Mouse (Mus musculus) stomach, postnatal 0 days (tissue): ENCODE measurements around the gene Sipa1l1. TPM values are rescaled to one million over a fixed set of nuclear protein-coding genes. Genes with fewer than 3 reads are reported as not detected.
A peak's percentile ranks its signal among the peaks of the same experiment; 100 is the strongest.

Experiments used
- ATAC-seq: fragments of 200-750 bp; cut with Nextera tagmentation; 2 replicates; pipeline ENCODE4 v1.8.0; 2017; ENCODE audit not compliant: low FRiP score, low TSS enrichment
- DNase-seq: peaks from one replicate; pipeline ENCODE4 v3.0.0-alpha.2; 2016; ENCODE audit warnings: low spot score
- H3K27ac ChIP-seq: fragments of 300-500 bp; sonication (generic); replicated peaks from 2 replicates; pipeline ENCODE4 v1.5.1; 2014; ENCODE audit warnings: mild to moderate bottlenecking, control low read depth
- H3K27me3 ChIP-seq: fragments of 300-500 bp; sonication (generic); 2 replicates; pipeline ENCODE4 v1.6.1; 2014; ENCODE audit warnings: low read length; ENCODE audit not compliant: control insufficient read depth, insufficient read depth
- H3K36me3 ChIP-seq: fragments of 300-500 bp; sonication (generic); 2 replicates; pipeline ENCODE4 v1.6.1; 2014; ENCODE audit warnings: low read length, mixed read lengths; ENCODE audit not compliant: control insufficient read depth, insufficient read depth
- H3K4me1 ChIP-seq: fragments of 300-500 bp; sonication (generic); replicated peaks from 2 replicates; pipeline ENCODE4 v1.6.1; 2014; ENCODE audit warnings: antibody characterized with exemption; ENCODE audit not compliant: control insufficient read depth, insufficient read depth
- H3K4me2 ChIP-seq: fragments of 300-500 bp; sonication (generic); replicated peaks from 2 replicates; pipeline ENCODE4 v1.6.1; 2014; ENCODE audit warnings: low read depth, mild to moderate bottlenecking, control low read depth, moderate library complexity
- H3K4me3 ChIP-seq: fragments of 300-500 bp; sonication (generic); 2 replicates; pipeline ENCODE4 v1.5.1; 2014; ENCODE audit warnings: low read depth, low read length, control low read depth
- H3K9ac ChIP-seq: fragments of 300-500 bp; sonication (generic); 2 replicates; pipeline ENCODE4 v1.6.1; 2014; ENCODE audit warnings: mild to moderate bottlenecking, low read length, control low read depth, mixed read lengths
- H3K9me3 ChIP-seq: fragments of 300-500 bp; sonication (generic); 2 replicates; pipeline ENCODE4 v1.6.1; 2016; ENCODE audit warnings: low read length; ENCODE audit not compliant: control insufficient read depth
- CTCF ChIP-seq: IDR thresholded peaks from 2 replicates; pipeline ENCODE4 v1.5.1; 2016; ENCODE audit warnings: antibody characterized with exemption, low read depth, mild to moderate bottlenecking, moderate library complexity
- EP300 ChIP-seq: optimal IDR thresholded peaks from 2 replicates; pipeline ENCODE3; 2016; ENCODE audit warnings: antibody characterized with exemption
- WGBS: fragments of 180-500 bp; shearing (Covaris S2); extraction: QIAGEN DNeasy Blood & Tissue Kit; methylation state at CpG from one replicate; pipeline ENCODE4 v1.1.7; 2014; 5-methylcytosine and 5-hydroxymethylcytosine counted together
- polyA plus RNA-seq: library from polyadenylated mRNA; unstranded; fragments of >200 nt; fragmentation: Nextera tagmentation; extraction: Ambion mirVana; gene quantifications from 2 replicates; pipeline ENCODE4 v1.2.1, GENCODE M21; 2015

Sipa1l1 gene
- polyA plus RNA-seq, 1 experiment from 2014 or later, result 9.2 TPM

- Histone ChIP-seq H3K36me3 (no peaks in the 10 kb centered on the region; the same call in 1 of the 2 replicates), H3K9me3 (no peaks in the 10 kb centered on the region), H3K4me1 (0 out of 2 replicates have a peak, but pooled peaks cover 3% of the 10 kb centered on the region), H3K4me2 (no peak overlapping the region), H3K27me3 (no peaks in the 10 kb centered on the region), H3K4me3 (no peak overlapping the region), H3K27ac (peak overlapping the region; percentile 26; the same call in 1 of the 2 replicates), H3K9ac (no peak overlapping the region)
- TF ChIP-seq CTCF, result no peak
- no peak for TF ChIP-seq EP300
- DNase-seq (no peak), ATAC-seq (no peak)
- WGBS, result 49% methylated on average over 5 of the region's 5 CpGs
These were observed 238.6 kb downstream of the Sipa1l1 start for GRCm38 (mm10) chr12:82407531-82408255.

GRCm38 (mm10) chr12:82408486-82408885 is 239.4 kb downstream of the Sipa1l1 start:
- Histone ChIP-seq H3K4me2 (no peak overlapping the region), H3K27ac (peak overlapping the region; percentile 35; the same call in 1 of the 2 replicates), H3K27me3 (no peaks in the 10 kb centered on the region), H3K9ac (no peak overlapping the region), H3K9me3 (no peaks in the 10 kb centered on the region), H3K4me1 (0 out of 2 replicates have a peak, but pooled peaks cover 5% of the 10 kb centered on the region), H3K36me3 (no peaks in the 10 kb centered on the region), H3K4me3 (no peak overlapping the region)
- WGBS, result 59% methylated on average over 6 of the region's 6 CpGs
- DNase-seq, result no peak
- ATAC-seq, result no peak
- TF ChIP-seq EP300 (no peak), CTCF (no peak)

- DNase-seq, result no peak
- ATAC-seq, result no peak
These were observed 240.8 kb downstream of the Sipa1l1 start for GRCm38 (mm10) chr12:82409686-82410472.

GRCm38 (mm10) chr12:82412291-82413032 is 243.3 kb downstream of the Sipa1l1 start:
- Histone ChIP-seq H3K4me1 (peaks cover 8% of the 10 kb centered on the region; the same call in 1 of the 2 replicates), H3K36me3 (0 out of 2 replicates have a peak, but pooled peaks cover 3% of the 10 kb centered on the region), H3K9me3 (no peaks in the 10 kb centered on the region), H3K4me3 (no peak overlapping the region), H3K27ac (peak overlapping the region; percentile 71), H3K4me2 (no peak overlapping the region), H3K27me3 (no peaks in the 10 kb centered on the region), H3K9ac (no peak overlapping the region)
- ATAC-seq (peak; percentile 56; the same call in 1 of the 2 replicates), DNase-seq (no peak)
- 19% methylated on average over 3 of the region's 3 CpGs for WGBS
- TF ChIP-seq EP300 (no peak), CTCF (no peak)

More at GRCm38 (mm10) chr12:82409686-82410472, 240.8 kb downstream of the Sipa1l1 start:
- 0 out of 2 replicates have a peak, but pooled peaks cover 5% of the 10 kb centered on the region for H3K4me1 ChIP-seq
- TF ChIP-seq CTCF (no peak), EP300 (no peak)
- peak overlapping the region; percentile 40; the same call in 1 of the 2 replicates for H3K27ac ChIP-seq
- no peak overlapping the region for H3K9ac ChIP-seq
- no peak overlapping the region for H3K4me2 ChIP-seq
- no peaks in the 10 kb centered on the region for H3K36me3 ChIP-seq
- no peaks in the 10 kb centered on the region for H3K9me3 ChIP-seq
- no peak overlapping the region for H3K4me3 ChIP-seq
- 43% methylated on average over 7 of the region's 7 CpGs for WGBS
- H3K27me3 ChIP-seq, result no peaks in the 10 kb centered on the region

GRCm38 (mm10) chr12:82415690-82416364 is 246.7 kb downstream of the Sipa1l1 start:
- DNase-seq (no peak), ATAC-seq (no peak; the same call in 1 of the 2 replicates)
- H3K9ac ChIP-seq, result no peak overlapping the region
- H3K36me3 ChIP-seq, result peaks cover 3% of the 10 kb centered on the region; the same call in 1 of the 2 replicates
- no peak overlapping the region for H3K4me3 ChIP-seq
- no peaks in the 10 kb centered on the region for H3K27me3 ChIP-seq
- H3K27ac ChIP-seq, result peak overlapping the region; percentile 40; the same call in 1 of the 2 replicates
- TF ChIP-seq CTCF (peak; percentile 29; the same call in 1 of the 2 replicates), EP300 (no peak)
- H3K4me2 ChIP-seq, result no peak overlapping the region
- WGBS, result 65% methylated on average over 4 of the region's 4 CpGs
- H3K9me3 ChIP-seq, result no peaks in the 10 kb centered on the region
- peaks cover 8% of the 10 kb centered on the region; the same call in 1 of the 2 replicates for H3K4me1 ChIP-seq
